Mouse (Mus musculus) kidney, adult 2 months (tissue): ENCODE measurements at regions not wholly inside any gene's neighbourhood (a gene's known extent, or its start where the extent isn't known, plus 50 kb on each side); places are given as distances from the start of the nearest gene placed in this dataset.

Source experiments
- CTCF ChIP-seq: fragments of 200-500 bp; conservative IDR thresholded peaks from 2 replicates; pipeline ENCODE4 v1.5.1; 2011; ENCODE audit warnings: low read depth, mild to moderate bottlenecking, control low read depth, low read length, moderate library complexity, mixed read lengths; ENCODE audit not compliant: insufficient read depth, insufficient read length
- POLR2A ChIP-seq: fragments of 200-500 bp; IDR thresholded peaks from one replicate; pipeline ENCODE4 v1.6.1; 2011; ENCODE audit warnings: low read depth, low read length, control low read depth

GRCm38 (mm10) chr13:91367896-91368556 lies 92.1 kb upstream of the Ssbp2 start:
- TF ChIP-seq CTCF, result no peak
- TF ChIP-seq POLR2A, result no peak
